Mouse (Mus musculus) limb, embryonic 14.5 days (tissue): ENCODE measurements around the gene Exoc8. TPM values are rescaled to one million over a fixed set of nuclear protein-coding genes. Genes with fewer than 3 reads are reported as not detected.

ENCODE experiments used
- ATAC-seq: fragments of 200-750 bp; cut with Nextera tagmentation; 2 replicates; pipeline ENCODE4 v1.8.0; 2017; ENCODE audit warnings: low read depth, moderate number of reproducible peaks, moderate TSS enrichment; ENCODE audit not compliant: low FRiP score
- DNase-seq: peaks from one replicate; pipeline ENCODE4 v3.0.0-alpha.2; 2015; ENCODE audit warnings: low spot score
- H3K27ac ChIP-seq: fragments of 300-500 bp; sonication (generic); replicated peaks from 2 replicates; pipeline ENCODE4 v1.5.1; 2014; ENCODE audit warnings: low read depth, mild to moderate bottlenecking, low read length, moderate library complexity, mixed read lengths
- H3K27me3 ChIP-seq: fragments of 300-500 bp; sonication (generic); 2 replicates; pipeline ENCODE4 v1.6.1; 2014; ENCODE audit warnings: low read length, mixed read lengths; ENCODE audit not compliant: control insufficient read depth, insufficient read depth
- H3K36me3 ChIP-seq: fragments of 300-500 bp; sonication (generic); 2 replicates; pipeline ENCODE4 v1.6.1; 2014; ENCODE audit warnings: mild to moderate bottlenecking, low read length, moderate library complexity, mixed read lengths; ENCODE audit not compliant: control insufficient read depth, insufficient read depth
- H3K4me1 ChIP-seq: fragments of 300-500 bp; sonication (generic); 2 replicates; pipeline ENCODE4 v1.6.1; 2014; ENCODE audit warnings: antibody characterized with exemption, low read length, mixed read lengths; ENCODE audit not compliant: control insufficient read depth, insufficient read depth
- H3K4me2 ChIP-seq: fragments of 300-500 bp; sonication (generic); replicated peaks from 2 replicates; pipeline ENCODE4 v1.6.1; 2014; ENCODE audit warnings: low read depth, mild to moderate bottlenecking, low read length, moderate library complexity; ENCODE audit not compliant: severe bottlenecking
- H3K4me3 ChIP-seq: fragments of 300-500 bp; sonication (generic); replicated peaks from 2 replicates; pipeline ENCODE4 v1.5.1; 2014; ENCODE audit warnings: low read length
- H3K9ac ChIP-seq: fragments of 300-500 bp; sonication (generic); 2 replicates; pipeline ENCODE4 v1.6.1; 2014; ENCODE audit warnings: mild to moderate bottlenecking, low read depth, low read length, moderate library complexity; ENCODE audit not compliant: severe bottlenecking
- H3K9me3 ChIP-seq: fragments of 300-500 bp; sonication (generic); 2 replicates; pipeline ENCODE4 v1.6.1; 2016; ENCODE audit warnings: low read length; ENCODE audit not compliant: control insufficient read depth
- POLR2A ChIP-seq: fragments of 200-500 bp; IDR thresholded peaks from 2 replicates; pipeline ENCODE4 v1.8.0; 2012; ENCODE audit warnings: inconsistent platforms, mild to moderate bottlenecking, moderate library complexity, borderline replicate concordance; ENCODE audit not compliant: insufficient read depth, insufficient read length; ENCODE audit errors: extremely low read depth
- WGBS: fragments of 180-500 bp; shearing (Covaris S2); extraction: QIAGEN DNeasy Blood & Tissue Kit; methylation state at CpG from one replicate; pipeline ENCODE4 v1.1.7; 2014; 5-methylcytosine and 5-hydroxymethylcytosine counted together
- polyA plus RNA-seq, 2 experiments: library from polyadenylated mRNA; depleted of rRNA in 1 of 2; stranded (reverse) in 1 of 2; unstranded in 1 of 2; fragments of >200 nt; fragmentation: Nextera tagmentation in 1 of 2; extraction: Ambion mirVana in 1 of 2; gene quantifications; 2 replicates each; pipeline versions ENCODE4 v1.2.1 to v1.2.3; 2012 to 2014

Exoc8 gene
- polyA plus RNA-seq, 2 experiments: 5.7 to 6.4 TPM

DNA sequence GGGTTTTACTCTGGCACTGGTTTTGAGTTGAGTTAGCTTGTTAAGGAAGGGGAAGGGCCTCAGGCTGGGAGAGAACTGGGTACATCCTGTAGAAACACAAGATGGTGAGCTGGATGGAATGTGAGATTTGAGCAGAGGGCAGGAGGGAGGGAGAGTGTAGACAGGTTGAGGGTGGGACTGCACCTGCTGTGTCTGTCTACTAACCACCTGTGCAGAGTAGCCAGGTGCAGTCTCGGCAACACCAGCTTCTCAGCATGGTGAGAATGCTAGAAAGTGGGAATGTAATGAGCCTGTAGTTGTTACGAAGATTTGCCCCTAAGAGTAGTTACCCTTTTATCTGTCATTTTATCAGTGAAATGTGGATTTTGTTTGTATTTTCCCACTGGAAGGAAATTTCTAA is 8.0 kb upstream of the Exoc8 start:
- Histone ChIP-seq H3K9ac (no peak overlapping the region), H3K36me3 (peaks cover 83% of the 10 kb centered on the region), H3K4me2 (no peak overlapping the region), H3K4me3 (no peak overlapping the region), H3K27ac (no peak overlapping the region), H3K27me3 (no peaks in the 10 kb centered on the region), H3K9me3 (no peaks in the 10 kb centered on the region), H3K4me1 (no peaks in the 10 kb centered on the region)
- 74% methylated on average over 2 of the region's 2 CpGs for WGBS
- DNase-seq (no peak), ATAC-seq (no peak)
- TF ChIP-seq POLR2A: no peak

GRCm38 (mm10) chr8:124903198-124903597 is 5.7 kb upstream of the Exoc8 start:
- no peak overlapping the region for H3K27ac ChIP-seq
- H3K9ac ChIP-seq: no peak overlapping the region
- H3K4me1 ChIP-seq: peaks cover 7% of the 10 kb centered on the region
- H3K27me3 ChIP-seq: no peaks in the 10 kb centered on the region
- DNase-seq (no peak), ATAC-seq (no peak)
- TF ChIP-seq POLR2A: no peak
- WGBS: 95% methylated on average over 15 of the region's 15 CpGs
- H3K36me3 ChIP-seq: peaks cover 76% of the 10 kb centered on the region
- H3K4me2 ChIP-seq: no peak overlapping the region
- no peak overlapping the region for H3K4me3 ChIP-seq
- no peaks in the 10 kb centered on the region for H3K9me3 ChIP-seq

GRCm38 (mm10) chr8:124898251-124898905 is 873 bp upstream of the Exoc8 start:
- H3K4me2 ChIP-seq: peak overlapping the region; percentile 81
- no peak for TF ChIP-seq POLR2A
- peak overlapping the region; percentile 89 for H3K4me3 ChIP-seq
- no peaks in the 10 kb centered on the region for H3K9me3 ChIP-seq
- no peaks in the 10 kb centered on the region for H3K27me3 ChIP-seq
- peak overlapping the region; percentile 77 for H3K9ac ChIP-seq
- peaks cover 54% of the 10 kb centered on the region for H3K36me3 ChIP-seq
- H3K4me1 ChIP-seq: peaks cover 13% of the 10 kb centered on the region
- peak overlapping the region; percentile 43 for H3K27ac ChIP-seq
- no peak for ATAC-seq
- WGBS: 5% methylated on average over 31 of the region's 31 CpGs
- no peak for DNase-seq

GRCm38 (mm10) chr8:124896632-124897385 is 696 bp downstream of the Exoc8 start:
- peak overlapping the region; percentile 68 for H3K27ac ChIP-seq
- H3K4me1 ChIP-seq: peaks cover 16% of the 10 kb centered on the region
- WGBS: 1% methylated on average over 39 of the region's 60 CpGs
- H3K27me3 ChIP-seq: no peaks in the 10 kb centered on the region
- TF ChIP-seq POLR2A: no peak
- H3K9me3 ChIP-seq: no peaks in the 10 kb centered on the region
- peak; percentile 56 for DNase-seq
- H3K4me2 ChIP-seq: peak overlapping the region; percentile 89
- ATAC-seq: peak; percentile 28; the same call in 1 of the 2 replicates
- peak overlapping the region; percentile 77 for H3K9ac ChIP-seq
- H3K4me3 ChIP-seq: peak overlapping the region; percentile 89
- peaks cover 42% of the 10 kb centered on the region for H3K36me3 ChIP-seq

DNA sequence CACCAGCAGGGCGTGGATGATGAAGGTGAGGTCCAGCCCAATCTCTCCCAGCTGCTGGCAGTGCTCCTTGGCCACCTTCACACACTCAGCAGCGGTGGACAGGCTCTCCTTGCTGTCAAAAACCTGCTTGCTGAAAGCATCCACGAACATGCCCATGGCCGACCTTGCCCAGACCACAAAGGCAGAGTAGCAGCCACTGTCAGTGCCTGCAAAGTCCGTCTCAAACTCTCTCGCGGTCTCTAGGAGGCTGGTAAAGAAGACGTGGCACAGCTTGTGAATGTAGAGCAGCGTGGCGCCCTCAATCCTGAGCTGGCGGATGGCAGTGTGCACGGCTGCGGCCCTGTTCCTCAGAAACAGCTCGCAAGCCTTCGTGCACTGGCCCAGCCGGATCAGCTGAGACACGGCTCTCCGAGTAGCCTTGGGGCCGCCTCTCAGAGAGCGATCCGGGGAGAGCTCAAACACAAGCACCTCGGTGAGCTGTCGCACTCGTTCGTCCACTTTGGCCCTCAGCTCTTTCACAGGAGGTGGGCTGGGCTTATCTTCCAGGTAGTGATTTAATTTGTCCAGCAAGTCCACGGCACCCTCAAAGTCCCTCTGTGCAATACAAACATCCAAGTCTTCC is 1.4 kb downstream of the Exoc8 start:
- H3K4me3 ChIP-seq: peak overlapping the region; percentile 89
- DNase-seq (no peak), ATAC-seq (no peak)
- no peak for TF ChIP-seq POLR2A
- H3K9me3 ChIP-seq: no peaks in the 10 kb centered on the region
- peaks cover 16% of the 10 kb centered on the region for H3K4me1 ChIP-seq
- peak overlapping the region; percentile 77 for H3K9ac ChIP-seq
- 78% methylated on average over 26 of the region's 26 CpGs for WGBS
- peak overlapping the region; percentile 89 for H3K4me2 ChIP-seq
- H3K27ac ChIP-seq: no peak overlapping the region
- H3K36me3 ChIP-seq: peaks cover 43% of the 10 kb centered on the region
- no peaks in the 10 kb centered on the region for H3K27me3 ChIP-seq
